In the genomic region with DNA sequence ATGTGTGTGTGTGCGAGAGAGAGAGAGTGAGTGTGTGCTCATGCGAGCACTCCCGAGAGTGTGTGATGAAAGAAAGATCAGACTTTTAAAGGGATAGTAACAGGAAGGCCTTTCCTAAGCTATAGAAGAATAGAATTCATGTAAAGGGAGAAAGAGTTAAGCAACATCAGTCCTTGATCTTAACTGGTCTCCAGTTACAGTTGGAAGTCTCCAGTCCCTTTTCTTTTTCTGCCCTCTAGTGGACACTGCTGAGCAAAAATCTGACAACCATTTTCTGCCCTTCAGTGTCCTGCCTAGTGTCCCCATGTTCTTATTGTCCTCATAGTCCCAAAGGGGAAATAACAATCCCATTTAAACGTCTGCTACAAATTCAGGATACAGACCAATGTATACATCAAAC, we compare ENCODE assay signal across 8 mouse cellular contexts. TPM values are rescaled to one million over a fixed set of nuclear protein-coding genes. Genes with fewer than 3 reads are reported as not detected.
DNase-seq lines count a peak whose midpoint lies in the region; ATAC-seq lines count a peak whose summit lies in the region.
"Had no signal": no experiment of that assay in that cellular context is flagged by ENCODE, and none has a peak within 500 bp of the region (broad histone marks: within the 10 kb centered on the region; RNA-seq: fewer than 3 reads in every experiment).

No protein-coding gene starts in this region.

- no peak overlapping the region for H3K4me3 ChIP-seq in midbrain, embryonic 10.5 days
- H3K4me3 ChIP-seq in midbrain, embryonic 13.5 days (replicated peaks) = no peak overlapping the region
- H3K4me3 ChIP-seq: hindbrain, embryonic 15.5 days had no signal

- peak; percentile 45 for DNase-seq in midbrain, embryonic 10.5 days (ENCODE audit: low spot score)
- DNase-seq in ZHBTc4 (ENCODE audit: low read depth, low spot score) = peak; percentile 70
- peak; percentile 80 for DNase-seq in embryo, embryonic 11 days
- peak; percentile 76 for DNase-seq in induced T-regulatory cell, adult 2 months (ENCODE audit: low read depth)
- DNase-seq in lung, postnatal 14 days = peak; percentile 55

- ATAC-seq in midbrain, embryonic 13.5 days = no peak
- ATAC-seq in inflammation-experienced regulatory T-cells, adult 6 months = no peak

- peaks cover 5% of the 10 kb centered on the region for H3K4me1 ChIP-seq in midbrain, embryonic 10.5 days
- peaks cover 5% of the 10 kb centered on the region for H3K4me1 ChIP-seq in midbrain, embryonic 13.5 days (replicated peaks)

- no peak overlapping the region for H3K9ac ChIP-seq in midbrain, embryonic 13.5 days (replicated peaks)
- H3K9ac ChIP-seq: hindbrain, embryonic 15.5 days had no signal

- H3K9me3 ChIP-seq in midbrain, embryonic 10.5 days (replicated peaks) = no peaks in the 10 kb centered on the region
- H3K9me3 ChIP-seq in midbrain, embryonic 13.5 days = no peaks in the 10 kb centered on the region
- H3K9me3 ChIP-seq: hindbrain, embryonic 15.5 days had no signal

- WGBS in midbrain, embryonic 10.5 days = 63% methylated on average over 4 of the region's 4 CpGs
- WGBS in midbrain, embryonic 13.5 days = 50% methylated on average over 4 of the region's 4 CpGs

- no peaks in the 10 kb centered on the region for H3K36me3 ChIP-seq in midbrain, embryonic 10.5 days
- no peaks in the 10 kb centered on the region for H3K36me3 ChIP-seq in midbrain, embryonic 13.5 days
- H3K36me3 ChIP-seq: hindbrain, embryonic 15.5 days had no signal

- H3K27ac ChIP-seq in midbrain, embryonic 10.5 days (replicated peaks) = no peak overlapping the region
- H3K27ac ChIP-seq in midbrain, embryonic 13.5 days = no peak overlapping the region
- H3K27ac ChIP-seq: hindbrain, embryonic 15.5 days had no signal

- no peaks in the 10 kb centered on the region for H3K27me3 ChIP-seq in midbrain, embryonic 10.5 days (ENCODE audit: low read depth, poor library complexity, severe bottlenecking)
- no peaks in the 10 kb centered on the region for H3K27me3 ChIP-seq in midbrain, embryonic 13.5 days
- H3K27me3 ChIP-seq: hindbrain, embryonic 15.5 days had no signal

- H3K4me2 ChIP-seq in midbrain, embryonic 13.5 days (replicated peaks) = no peak overlapping the region
- H3K4me2 ChIP-seq: hindbrain, embryonic 15.5 days had no signal

RNA-seq across cellular contexts. Expression of gene Cenpu, which starts 4.6 kb away (rescaled TPM):
- polyA plus RNA-seq in midbrain, embryonic 10.5 days (2016; fragmentation: Nextera tagmentation; extraction: Ambion mirVana) = 30.2 and 30.5 TPM in 2 replicates
- 13.6 and 13.8 TPM in 2 replicates for polyA plus RNA-seq in midbrain, embryonic 13.5 days (2015; fragmentation: Nextera tagmentation; extraction: Ambion mirVana)
- 10 to 100 TPM in 1 of 3 experiments, 1 to 10 TPM in 2; 8.1 to 18.0 (median 9.1) TPM for polyA plus RNA-seq in inflammation-experienced regulatory T-cells, adult 6 months (2017; shearing (Covaris generic))
